Mouse (Mus musculus) adrenal gland, adult 8-10 months (tissue): ENCODE data around the gene Sorcs2. TPM values are rescaled to one million over a fixed set of nuclear protein-coding genes. Genes with fewer than 3 reads are reported as not detected.
"Not testable (repeated sequence)": the region's sequence is repeated elsewhere in the genome, so short reads cannot be mapped to it uniquely, and the experiment has no call there.

Source experiments
- DNase-seq: peaks from one replicate; pipeline ENCODE4 v3.0.0; 2022
- total RNA-seq, 4 experiments: library from RNA; stranded (reverse); gene quantifications; 2 replicates each; pipeline ENCODE4 v1.2.4; 2022

Gene Sorcs2
- total RNA-seq, 4 experiments from 2014 or later: 7.9 to 18.3 (median 12.5) TPM

GRCm38 (mm10) chr5:36298049-36298448 is 99.9 kb downstream of the Sorcs2 start:
- DNase-seq: no peak

- DNase-seq: no peak
Measured at GRCm38 (mm10) chr5:36297246-36297645, 100.7 kb downstream of the Sorcs2 start.

GRCm38 (mm10) chr5:36293109-36293900 is 104.6 kb downstream of the Sorcs2 start:
- DNase-seq: peak; percentile 7

GRCm38 (mm10) chr5:36292321-36292720 is 105.6 kb downstream of the Sorcs2 start:
- DNase-seq: no peak

- no peak for DNase-seq
Measured at GRCm38 (mm10) chr5:36291191-36291590, 106.7 kb downstream of the Sorcs2 start.

- DNase-seq: no peak
Measured at GRCm38 (mm10) chr5:36285405-36285804, 112.5 kb downstream of the Sorcs2 start.

- no peak for DNase-seq
Measured at GRCm38 (mm10) chr5:36279896-36280295, 118.0 kb downstream of the Sorcs2 start.

- DNase-seq: no peak
Measured at GRCm38 (mm10) chr5:36274684-36275394, 123.1 kb downstream of the Sorcs2 start.

- DNase-seq: peak; percentile 18
Measured at GRCm38 (mm10) chr5:36267194-36267769, 130.7 kb downstream of the Sorcs2 start.

GRCm38 (mm10) chr5:36260862-36261261 is 137.1 kb downstream of the Sorcs2 start:
- no peak for DNase-seq

- no peak for DNase-seq
Measured at GRCm38 (mm10) chr5:36259691-36260124, 138.2 kb downstream of the Sorcs2 start.

GRCm38 (mm10) chr5:36258387-36259181 is 139.4 kb downstream of the Sorcs2 start:
- no peak for DNase-seq

GRCm38 (mm10) chr5:36257008-36257407 is 140.9 kb downstream of the Sorcs2 start:
- no peak for DNase-seq

- no peak for DNase-seq
Measured at GRCm38 (mm10) chr5:36254642-36255516, 143.1 kb downstream of the Sorcs2 start.

- no peak for DNase-seq
Measured at GRCm38 (mm10) chr5:36252746-36253504, 145.0 kb downstream of the Sorcs2 start.

GRCm38 (mm10) chr5:36248022-36248421 is 149.9 kb downstream of the Sorcs2 start:
- DNase-seq: no peak

GRCm38 (mm10) chr5:36237526-36237925 is 160.4 kb downstream of the Sorcs2 start:
- DNase-seq: not testable (repeated sequence)

- no peak for DNase-seq
Measured at GRCm38 (mm10) chr5:36230301-36230780, 167.6 kb downstream of the Sorcs2 start.

GRCm38 (mm10) chr5:36228405-36229370 is 169.3 kb downstream of the Sorcs2 start:
- DNase-seq: no peak
